Mouse (Mus musculus) left cerebral cortex, postnatal 10 days (tissue): ENCODE data around the gene Nwd2. TPM values are rescaled to one million over a fixed set of nuclear protein-coding genes. Genes with fewer than 3 reads are reported as not detected.

Experiments used
- DNase-seq, 2 experiments: peaks; one replicate each; pipeline ENCODE4 v3.0.0; 2021 to 2022; ENCODE audit warnings: low spot score in 2 of 2, mixed read lengths in 1 of 2; ENCODE audit errors: extremely low spot score in 1 of 2
- intact Hi-C: fragments of 180-260 bp; cut with DNase I; formaldehyde crosslinking; loops from one replicate; pipeline ENCODE4 v1.15.1; 2025
- total RNA-seq, 2 experiments: library from RNA; stranded (reverse); gene quantifications; 2 replicates each; pipeline ENCODE4 v1.2.3; 2021

Gene Nwd2
- total RNA-seq, 2 experiments from 2014 or later: 57.7 to 62.2 TPM

- DNase-seq: no peak
- intact Hi-C loops: no loop called here
Measured at GRCm38 (mm10) chr5:63743426-63743825, 94.5 kb downstream of the Nwd2 start.

GRCm38 (mm10) chr5:63748299-63748698, 99.4 kb downstream of the Nwd2 start:
- no peak for DNase-seq
- intact Hi-C loops: no loop called here

- intact Hi-C loops: no loop called here
Measured at GRCm38 (mm10) chr5:63748759-63749158, 99.9 kb downstream of the Nwd2 start.

GRCm38 (mm10) chr5:63755092-63755761, 106.3 kb downstream of the Nwd2 start:
- intact Hi-C loops: no loop called here

More at GRCm38 (mm10) chr5:63748759-63749158, 99.9 kb downstream of the Nwd2 start:
- no peak for DNase-seq

GRCm38 (mm10) chr5:63755938-63756337, 107.0 kb downstream of the Nwd2 start:
- intact Hi-C loops: no loop called here
- DNase-seq: no peak

More at GRCm38 (mm10) chr5:63755092-63755761, 106.3 kb downstream of the Nwd2 start:
- no peak for DNase-seq

- peak in 1 of 2 experiments; percentile 13 for DNase-seq
- intact Hi-C loops: loop anchor here (5.0 to 10.0 kb wide), 3 partner anchors 114 to 861 kb away; no protein-coding TSS in a partner anchor
Measured at GRCm38 (mm10) chr5:63765886-63766285, 117.0 kb downstream of the Nwd2 start.

- DNase-seq: peak; percentile 50 to 62
- intact Hi-C loops: loop anchor here (5.0 to 10.0 kb wide), 3 partner anchors 114 to 862 kb away; no protein-coding TSS in a partner anchor
Measured at GRCm38 (mm10) chr5:63766715-63767114, 117.8 kb downstream of the Nwd2 start.

- peak in 1 of 2 experiments; percentile 5 for DNase-seq
- intact Hi-C loops: loop anchor here (5.0 to 10.0 kb wide), 3 partner anchors 115 to 863 kb away; no protein-coding TSS in a partner anchor
Measured at GRCm38 (mm10) chr5:63767464-63767863, 118.6 kb downstream of the Nwd2 start.

GRCm38 (mm10) chr5:63768220-63768619, 119.3 kb downstream of the Nwd2 start:
- intact Hi-C loops: loop anchor here (5.0 to 10.0 kb wide), 3 partner anchors 116 to 863 kb away; no protein-coding TSS in a partner anchor
- DNase-seq: no peak

GRCm38 (mm10) chr5:63772971-63773370, 124.1 kb downstream of the Nwd2 start:
- intact Hi-C loops: no loop called here
- DNase-seq: no peak

GRCm38 (mm10) chr5:63773603-63774002, 124.7 kb downstream of the Nwd2 start:
- no peak for DNase-seq
- intact Hi-C loops: no loop called here

GRCm38 (mm10) chr5:63788156-63788826, 139.4 kb downstream of the Nwd2 start:
- intact Hi-C loops: no loop called here
- DNase-seq: no peak

GRCm38 (mm10) chr5:63811819-63812508, 163.1 kb downstream of the Nwd2 start, which contains the start of gene 0610040J01Rik:
TSS of gene 0610040J01Rik (plus strand) at chr5:63812363.
- intact Hi-C loops: loop anchor here (2.0 to 10.0 kb wide), 2 partner anchors 73 to 273 kb away; no protein-coding TSS in a partner anchor
- peak; percentile 75 to 79 for DNase-seq

GRCm38 (mm10) chr5:63812509-63812865, 163.6 kb downstream of the Nwd2 start:
- intact Hi-C loops: loop anchor here (2.0 to 10.0 kb wide), 2 partner anchors 72 to 272 kb away; no protein-coding TSS in a partner anchor
- no peak for DNase-seq

- intact Hi-C loops: loop anchor here (10.0 kb wide), 1 partner anchor 268 kb away; no protein-coding TSS in a partner anchor
- no peak for DNase-seq
Measured at GRCm38 (mm10) chr5:63816643-63817042, 167.7 kb downstream of the Nwd2 start.

GRCm38 (mm10) chr5:63817270-63817669, 168.4 kb downstream of the Nwd2 start:
- intact Hi-C loops: loop anchor here (10.0 kb wide), 1 partner anchor 268 kb away; no protein-coding TSS in a partner anchor
- DNase-seq: no peak

- intact Hi-C loops: loop anchor here (10.0 kb wide), 1 partner anchor 266 kb away; no protein-coding TSS in a partner anchor
- DNase-seq: no peak
Measured at GRCm38 (mm10) chr5:63818975-63819374, 170.1 kb downstream of the Nwd2 start.

- intact Hi-C loops: loop anchor here (10.0 kb wide), 1 partner anchor 265 kb away; no protein-coding TSS in a partner anchor
Measured at GRCm38 (mm10) chr5:63819519-63819918, 170.6 kb downstream of the Nwd2 start.

GRCm38 (mm10) chr5:63821176-63821575, 172.3 kb downstream of the Nwd2 start:
- intact Hi-C loops: loop anchor here (10.0 kb wide), 1 partner anchor 454 kb away; no protein-coding TSS in a partner anchor
- DNase-seq: no peak

More at GRCm38 (mm10) chr5:63819519-63819918, 170.6 kb downstream of the Nwd2 start:
- no peak for DNase-seq
